Mouse (Mus musculus): Measurements from ENCODE around the gene Rspo3.

- TF ChIP-seq GATA1 (IDR thresholded peaks at IDR 0.05; ENCODE audit: low read depth, low read length) (no peak), MEF2A (IDR thresholded peaks at IDR 0.05; ENCODE audit: extremely low read depth, insufficient replicate concordance, low read depth, low read length, poor library complexity, severe bottlenecking) (no peak), ELF1 (IDR thresholded peaks at IDR 0.05; ENCODE audit: low read depth, low read length) (no peak), CHD2 (IDR thresholded peaks at IDR 0.05; ENCODE audit: low read length) (no peak), TBP (IDR thresholded peaks at IDR 0.05; ENCODE audit: low read depth, low read length) (no peak), HCFC1 (IDR thresholded peaks at IDR 0.05; ENCODE audit: low read depth, low read length) (no peak), CTCF (IDR thresholded peaks at IDR 0.05 in 2 of 3, conservative IDR thresholded peaks at IDR 0.05 in 1 of 3; ENCODE audit: control insufficient read depth in 1 of 3, insufficient read depth in 1 of 3, low read depth in 2 of 3, low read length in 3 of 3, poor library complexity in 1 of 3, severe bottlenecking in 1 of 3) (no peak), ETS1 (IDR thresholded peaks at IDR 0.05; ENCODE audit: low read depth, low read length) (no peak), TAL1 (IDR thresholded peaks at IDR 0.05; ENCODE audit: low read length) (no peak), POLR2AphosphoS2 (IDR thresholded peaks at IDR 0.05; ENCODE audit: low read length) (no peak), RCOR1 (IDR thresholded peaks at IDR 0.05; ENCODE audit: low read depth, low read length) (no peak), MAFK (IDR thresholded peaks at IDR 0.05; ENCODE audit: borderline replicate concordance, low read depth, low read length) (no peak)
Observed at GRCm38 (mm10) chr10:29539516-29539915, 3.8 kb upstream of the Rspo3 start.
